Mouse (Mus musculus): ENCODE data around the gene Cxcl3.
"Not testable (repeated sequence)": the region's sequence is repeated elsewhere in the genome, so short reads cannot be mapped to it uniquely, and the experiment has no call there.

Gene Cxcl3

GRCm38 (mm10) chr5:90790074-90790502 lies 4.2 kb downstream of the Cxcl3 start:
- no peak for DNase-seq (ENCODE audit: low spot score)

GRCm38 (mm10) chr5:90794195-90794625 lies 8.3 kb downstream of the Cxcl3 start, which contains the start of gene Cxcl15:
Cxcl15 (plus strand) TSS chr5:90794534.
- no peak for DNase-seq (ENCODE audit: low spot score)

- DNase-seq (ENCODE audit: low spot score) = not testable (repeated sequence)
These were observed 9.5 kb downstream of the Cxcl3 start for GRCm38 (mm10) chr5:90795392-90795791.

- DNase-seq (ENCODE audit: low spot score) = no peak
These were observed 18.7 kb downstream of the Cxcl3 start for GRCm38 (mm10) chr5:90804574-90804973.

GRCm38 (mm10) chr5:90806050-90806449 lies 20.1 kb downstream of the Cxcl3 start:
- DNase-seq (ENCODE audit: low spot score) = no peak

DNA sequence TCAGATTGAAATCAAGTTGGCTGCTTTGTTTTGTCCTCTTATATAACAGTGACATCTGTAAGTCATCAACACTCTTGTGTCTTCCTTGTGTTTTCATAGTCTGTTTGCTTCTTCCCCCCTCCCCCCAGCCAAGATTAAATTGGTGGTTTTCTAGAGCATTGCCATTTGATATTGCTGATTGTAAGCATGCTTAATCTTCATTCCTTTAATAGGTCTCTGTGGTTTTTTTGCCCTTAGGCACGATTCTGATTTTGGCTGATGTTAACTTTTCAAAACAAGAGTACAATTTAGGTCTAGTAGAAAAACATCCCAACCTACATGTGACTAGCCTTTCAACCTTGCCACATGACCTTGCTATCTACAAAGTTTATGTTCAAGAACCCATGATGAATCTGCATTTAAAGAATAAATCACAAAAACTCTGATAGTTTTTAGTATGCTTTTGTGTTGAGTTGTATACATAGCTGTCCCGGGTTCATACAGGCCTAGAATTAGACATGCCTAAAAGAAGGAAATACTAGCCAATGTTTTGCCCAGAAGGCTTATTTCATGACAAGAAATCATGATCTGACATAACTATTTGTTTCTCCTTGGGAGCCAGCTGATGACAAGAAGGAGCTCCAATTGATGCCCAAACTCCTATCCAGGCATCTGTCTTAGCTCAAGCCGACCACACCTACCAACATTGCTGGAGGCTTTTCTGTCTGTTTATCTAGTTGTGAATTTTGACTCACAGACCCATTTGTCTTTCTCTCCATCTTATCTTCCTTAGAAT lies 21.5 kb downstream of the Cxcl3 start:
- no peak for DNase-seq (ENCODE audit: low spot score)

- DNase-seq (ENCODE audit: low spot score) = no peak
These were observed 33.9 kb downstream of the Cxcl3 start for GRCm38 (mm10) chr5:90819756-90820155.

DNA sequence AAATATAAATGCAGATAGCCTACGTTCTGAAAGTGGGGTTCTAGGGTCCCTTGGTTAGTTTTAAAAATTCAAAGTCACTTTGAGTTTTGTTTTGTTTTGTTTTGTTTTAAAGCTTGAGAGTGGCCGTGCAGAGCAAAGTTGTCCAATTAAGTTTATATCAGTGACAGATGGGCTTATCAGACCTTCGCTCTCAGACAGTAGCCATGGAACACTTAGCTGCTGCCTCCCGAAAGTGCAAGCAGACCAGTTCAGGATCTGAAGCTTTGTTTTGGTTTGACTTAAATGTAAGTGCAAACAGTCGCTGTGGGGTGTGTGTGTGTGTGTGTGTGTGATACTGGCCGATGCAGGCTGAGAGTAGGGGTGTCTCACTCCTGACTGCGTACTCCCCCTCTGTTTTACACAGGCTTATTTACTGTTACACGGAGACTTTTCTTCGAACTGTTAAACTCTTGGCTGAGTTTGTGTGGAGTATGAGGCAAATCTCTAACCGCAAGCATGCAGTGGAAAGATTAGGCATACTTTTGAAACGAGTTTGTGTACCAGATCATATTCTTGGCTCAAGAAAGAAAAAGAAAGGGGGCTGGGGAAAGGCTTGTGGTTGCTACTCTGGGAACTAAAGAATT lies 46.4 kb downstream of the Cxcl3 start:
- DNase-seq (ENCODE audit: low spot score) = peak; percentile 31

GRCm38 (mm10) chr5:90832768-90833388 lies 47.0 kb downstream of the Cxcl3 start:
- DNase-seq (ENCODE audit: low spot score) = no peak

GRCm38 (mm10) chr5:90834436-90834835 lies 48.5 kb downstream of the Cxcl3 start:
- DNase-seq (ENCODE audit: low spot score) = no peak

DNA sequence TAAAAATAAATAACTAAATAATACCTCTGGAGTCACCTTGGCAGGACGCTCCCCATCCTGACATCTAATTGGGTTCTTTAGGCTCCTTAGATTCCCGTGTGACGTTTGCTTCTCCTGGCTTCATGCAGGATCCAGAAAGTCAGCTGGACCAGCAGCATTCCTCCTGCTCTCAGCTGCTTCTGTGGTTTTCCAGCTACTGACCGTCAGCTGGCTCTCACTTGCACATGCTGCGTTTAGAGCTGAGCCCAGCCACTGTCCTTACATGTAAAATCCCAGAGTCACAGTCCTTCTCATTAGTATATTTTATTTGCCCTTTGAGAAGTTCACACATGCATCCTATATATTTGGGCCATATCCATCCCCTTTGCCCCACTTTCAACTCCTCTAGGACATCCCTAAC lies 52.7 kb downstream of the Cxcl3 start:
- no peak for DNase-seq (ENCODE audit: low spot score)
